Mouse (Mus musculus): ENCODE measurements around the gene Tiparp.

GRCm38 (mm10) chr3:65594493-65594892 lies 66.3 kb downstream of the Tiparp start:
- no peak for TF ChIP-seq POLR2A (IDR thresholded peaks at IDR 0.05; ENCODE audit: low read depth, low read length)
- no peak for TF ChIP-seq CTCF (conservative IDR thresholded peaks at IDR 0.05; ENCODE audit: insufficient read depth, insufficient read length, low read depth, low read length)

All from kidney, adult 2 months (tissue).